Mouse (Mus musculus): ENCODE results near the gene B230217C12Rik.
A peak's percentile ranks its signal among the peaks of the same experiment; 100 is the strongest.

B230217C12Rik gene

DNA sequence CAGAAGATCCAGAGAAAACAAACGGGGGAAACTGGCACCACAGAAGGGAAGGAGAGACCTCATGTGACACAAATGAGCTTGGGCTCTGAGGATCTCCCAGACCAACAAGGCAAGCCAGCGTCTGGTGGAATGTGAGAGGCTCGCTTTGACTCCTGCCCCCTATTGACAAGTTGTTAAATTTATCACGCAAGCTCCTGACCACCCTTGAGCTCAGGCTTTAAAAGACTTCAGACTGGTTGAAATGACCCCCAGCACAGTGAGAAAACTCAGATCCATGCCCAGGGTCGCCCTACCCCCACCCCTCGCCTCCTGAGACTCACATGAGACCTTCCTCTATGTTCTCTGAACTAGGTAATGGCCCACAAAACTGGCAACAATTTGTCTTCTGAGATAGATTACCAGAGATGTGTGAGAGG lies at the start of gene B230217C12Rik:
B230217C12Rik (plus strand) TSS at position 242 of the 416 bp plus-strand sequence.
- no peak for DNase-seq (ENCODE audit: low read depth, low spot score)

DNA sequence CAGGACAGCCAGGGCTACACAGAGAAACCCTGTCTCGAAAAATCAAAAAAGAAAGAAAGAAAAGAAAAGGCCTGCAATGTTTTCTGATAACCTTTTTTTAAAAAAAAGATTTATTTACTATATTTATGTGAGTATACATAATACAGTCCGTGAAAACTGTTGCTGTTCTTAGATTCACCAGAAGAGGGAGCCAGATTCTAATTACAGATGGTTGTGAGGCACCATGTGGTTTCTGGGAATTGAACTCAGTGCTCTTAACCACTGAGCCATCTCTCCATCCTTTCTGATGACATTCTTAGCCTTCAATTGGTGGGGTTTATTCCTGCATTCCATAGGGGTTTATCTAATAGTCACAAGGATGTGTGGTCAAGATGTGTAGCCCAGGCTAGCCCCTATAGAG lies 47.4 kb upstream of the B230217C12Rik start:
- DNase-seq (ENCODE audit: low read depth, low spot score): peak; percentile 36

DNA sequence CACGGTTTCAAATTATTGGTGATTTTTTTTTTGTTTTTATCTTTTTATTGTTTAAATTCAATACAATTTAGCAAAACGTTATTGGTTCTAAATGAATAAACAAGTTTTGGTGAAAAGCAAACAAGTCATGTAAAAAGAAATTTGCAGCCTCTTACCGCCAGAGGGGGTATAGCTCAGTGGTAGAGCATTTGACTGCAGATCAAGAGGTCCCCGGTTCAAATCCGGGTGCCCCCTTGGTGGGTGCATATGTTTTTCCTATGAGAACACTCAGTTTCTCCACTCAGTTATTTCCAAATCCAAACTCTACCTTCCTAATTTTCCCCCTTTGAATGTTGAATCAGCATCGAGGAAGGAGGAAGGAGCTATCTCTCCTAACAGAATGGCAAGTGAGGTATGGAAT lies 43.7 kb upstream of the B230217C12Rik start:
- no peak for DNase-seq (ENCODE audit: low read depth, low spot score)

DNA sequence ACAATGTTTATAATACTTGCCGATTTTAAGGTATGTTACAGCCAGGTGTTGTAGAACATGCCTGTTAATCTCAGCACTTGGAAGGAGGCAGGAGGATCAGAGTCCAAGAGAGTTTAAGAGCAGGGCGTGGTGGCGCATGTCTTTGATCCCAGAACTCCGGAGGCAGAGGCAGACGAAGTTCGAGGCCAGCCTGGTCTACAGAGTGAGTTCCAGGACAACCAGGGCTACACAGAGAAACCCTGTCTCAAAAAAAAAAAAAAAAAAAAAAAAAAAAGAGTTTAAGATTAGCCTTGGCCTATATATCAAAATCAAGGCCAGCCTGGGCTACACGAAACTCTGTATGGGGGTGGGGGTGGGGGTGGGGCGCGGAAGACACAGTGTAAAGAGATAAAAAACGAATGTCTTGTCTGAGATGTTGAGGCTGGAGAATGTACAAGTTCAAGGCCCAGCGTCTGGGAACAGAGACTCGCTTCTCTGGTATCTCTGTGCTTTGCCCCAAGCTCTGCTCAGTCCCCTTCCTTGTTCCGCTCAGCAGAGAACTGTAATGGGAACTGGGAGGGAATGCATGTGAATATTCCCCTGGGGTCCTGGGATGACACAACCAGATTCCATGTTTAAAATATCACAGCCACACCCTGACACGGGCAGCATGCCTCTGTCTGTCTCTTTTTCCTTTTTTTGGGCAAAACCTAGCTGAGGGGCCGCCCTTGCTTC lies 43.1 kb upstream of the B230217C12Rik start:
- no peak for DNase-seq (ENCODE audit: low read depth, low spot score)

DNA sequence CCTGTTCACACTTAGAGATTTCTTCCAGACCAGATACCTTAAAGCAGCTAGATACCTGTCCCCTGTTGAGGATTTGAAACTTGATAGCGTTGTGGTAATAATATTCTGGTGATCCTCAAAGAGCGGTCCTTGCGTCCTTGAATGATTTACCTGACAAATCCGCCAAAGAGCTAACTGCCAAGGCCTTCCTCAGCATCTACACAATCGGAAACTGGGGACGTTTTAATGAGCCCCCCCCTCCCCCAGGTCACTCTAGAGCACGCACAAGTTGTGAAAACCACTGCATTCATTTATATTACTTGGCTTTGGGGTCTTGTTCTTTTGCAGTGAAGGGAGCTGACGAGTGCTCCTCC lies 42.5 kb upstream of the B230217C12Rik start:
- no peak for DNase-seq (ENCODE audit: low read depth, low spot score)

DNA sequence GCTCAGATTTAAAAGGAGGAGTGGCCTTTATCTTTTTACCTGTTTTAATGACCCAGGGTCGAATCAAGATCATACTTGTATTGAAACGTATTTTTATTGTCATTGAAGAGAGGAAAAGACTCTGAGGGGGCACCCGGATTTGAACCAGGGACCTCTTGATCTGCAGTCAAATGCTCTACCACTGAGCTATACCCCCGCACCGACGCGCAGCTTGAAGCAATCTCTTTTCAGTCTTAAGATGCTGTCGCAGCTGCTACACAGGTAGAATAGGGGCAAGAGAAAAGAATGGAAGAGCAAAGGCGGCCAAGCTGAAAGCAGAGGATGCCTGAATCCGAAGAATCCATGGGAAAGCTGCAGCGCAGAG lies 41.8 kb upstream of the B230217C12Rik start, which contains the start of gene Lasp1:
Lasp1 (plus strand) TSS at position 219 of the 364 bp plus-strand sequence.
- DNase-seq (ENCODE audit: low read depth, low spot score): no peak

DNA sequence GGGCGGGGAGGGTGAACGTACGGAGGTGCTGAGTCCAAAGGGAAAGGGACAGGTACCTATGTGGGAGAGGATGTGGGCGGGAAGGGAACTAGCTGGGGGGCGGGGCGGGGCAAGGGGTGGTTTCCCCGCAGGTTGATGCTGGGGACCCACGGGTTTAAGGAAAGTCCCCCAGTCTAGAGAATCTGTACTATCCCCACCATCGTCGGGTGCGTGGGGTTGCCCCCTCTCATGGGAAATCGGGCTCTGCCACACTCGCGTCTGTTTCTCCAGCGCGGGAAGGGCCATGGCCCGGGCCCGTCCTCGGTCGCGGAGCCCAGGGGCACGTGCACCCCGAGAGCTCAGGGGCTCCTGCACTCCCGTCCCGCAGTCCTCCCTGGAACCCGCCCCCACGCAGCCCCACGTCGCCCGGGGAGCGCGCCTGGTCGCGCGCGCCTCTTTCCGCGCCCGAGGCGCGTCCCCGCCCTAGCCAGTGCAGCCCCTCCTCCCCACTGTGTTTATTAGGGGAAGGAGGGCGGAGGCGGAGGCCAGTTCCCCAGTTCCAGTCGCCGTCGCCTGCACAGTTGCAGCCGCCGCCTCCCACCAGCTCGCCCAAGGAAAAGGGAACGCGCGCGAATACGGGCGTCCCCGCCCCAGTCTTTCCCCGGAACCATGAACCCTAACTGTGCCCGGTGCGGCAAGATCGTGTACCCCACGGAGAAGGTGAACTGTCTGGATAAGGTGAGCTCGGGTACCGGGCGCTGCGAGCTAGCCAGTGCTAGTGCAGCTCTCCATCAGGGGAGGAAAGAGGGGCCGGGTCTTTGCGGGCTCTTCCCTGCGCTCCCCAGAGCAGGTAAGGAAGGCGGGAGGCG lies 41.2 kb upstream of the B230217C12Rik start:
- no peak for DNase-seq (ENCODE audit: low read depth, low spot score)

DNA sequence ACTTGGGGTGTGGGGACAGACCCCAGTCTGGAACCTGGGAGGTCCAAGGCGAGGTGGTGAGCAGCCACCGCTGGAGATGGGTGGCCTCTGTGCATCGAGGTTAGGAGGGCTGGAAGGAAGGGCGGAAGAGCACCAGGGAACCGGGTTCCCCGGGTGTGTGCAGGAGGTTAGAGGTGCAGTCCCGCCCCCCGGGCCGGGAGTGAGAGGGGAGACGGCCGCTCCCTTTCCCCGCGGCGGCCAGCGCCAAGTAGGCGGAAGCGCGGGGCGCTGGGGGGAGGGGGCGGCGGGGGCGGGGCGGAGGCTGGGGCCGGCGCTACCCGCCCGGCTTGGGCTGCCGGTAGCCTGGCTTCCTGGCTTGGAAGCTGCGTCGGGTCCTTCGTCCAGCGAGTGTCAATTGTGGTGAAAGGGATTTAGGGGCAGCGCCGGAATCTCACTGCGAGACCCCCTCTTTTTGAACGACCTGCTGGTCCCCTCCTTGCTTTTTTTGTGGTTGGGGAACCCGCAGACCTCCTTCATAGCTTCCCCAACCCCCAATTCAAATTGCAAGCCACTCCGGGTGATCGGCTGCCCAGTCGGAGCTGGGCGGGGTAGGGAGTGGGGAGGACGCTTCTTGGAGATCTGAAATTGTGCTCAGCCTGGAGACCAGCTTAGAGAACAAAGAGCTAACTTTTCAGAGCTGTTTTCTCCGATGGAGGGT lies 40.4 kb upstream of the B230217C12Rik start:
- no peak for DNase-seq (ENCODE audit: low read depth, low spot score)

DNA sequence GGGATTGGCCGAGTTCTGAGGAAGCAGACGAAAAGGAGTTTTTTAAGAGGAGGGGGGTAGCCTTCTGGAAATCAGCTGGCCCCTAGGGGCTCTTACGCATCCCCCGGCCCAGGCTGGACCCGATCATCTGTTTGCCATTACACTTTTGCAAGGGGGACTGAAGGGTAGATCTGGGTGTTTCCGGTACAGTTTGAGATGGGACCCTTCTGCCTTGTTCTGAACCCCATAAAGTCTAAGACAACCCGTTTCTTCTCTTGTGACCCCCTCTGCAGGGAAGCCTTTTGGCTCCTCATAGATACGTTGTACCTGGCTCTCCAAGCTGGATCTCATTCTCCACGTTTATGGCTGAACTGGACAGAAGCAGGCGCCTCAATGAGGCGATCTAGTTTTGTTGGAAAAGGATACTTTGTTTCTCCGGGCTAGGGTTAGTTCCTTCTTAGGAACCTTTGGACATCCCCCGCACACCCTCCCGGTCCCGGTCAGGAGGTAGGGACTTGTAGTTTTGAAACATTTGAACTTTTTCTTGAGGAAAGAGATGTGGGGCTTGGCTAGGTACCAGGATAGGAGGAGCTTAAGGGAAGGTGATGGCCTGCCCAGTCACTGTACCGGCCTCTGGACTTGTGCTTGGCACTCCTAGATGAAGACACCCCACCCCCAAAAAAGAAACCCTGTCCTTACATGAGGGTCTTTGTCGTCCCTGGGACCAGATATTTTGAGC lies 39.7 kb upstream of the B230217C12Rik start:
- DNase-seq (ENCODE audit: low read depth, low spot score): no peak

DNA sequence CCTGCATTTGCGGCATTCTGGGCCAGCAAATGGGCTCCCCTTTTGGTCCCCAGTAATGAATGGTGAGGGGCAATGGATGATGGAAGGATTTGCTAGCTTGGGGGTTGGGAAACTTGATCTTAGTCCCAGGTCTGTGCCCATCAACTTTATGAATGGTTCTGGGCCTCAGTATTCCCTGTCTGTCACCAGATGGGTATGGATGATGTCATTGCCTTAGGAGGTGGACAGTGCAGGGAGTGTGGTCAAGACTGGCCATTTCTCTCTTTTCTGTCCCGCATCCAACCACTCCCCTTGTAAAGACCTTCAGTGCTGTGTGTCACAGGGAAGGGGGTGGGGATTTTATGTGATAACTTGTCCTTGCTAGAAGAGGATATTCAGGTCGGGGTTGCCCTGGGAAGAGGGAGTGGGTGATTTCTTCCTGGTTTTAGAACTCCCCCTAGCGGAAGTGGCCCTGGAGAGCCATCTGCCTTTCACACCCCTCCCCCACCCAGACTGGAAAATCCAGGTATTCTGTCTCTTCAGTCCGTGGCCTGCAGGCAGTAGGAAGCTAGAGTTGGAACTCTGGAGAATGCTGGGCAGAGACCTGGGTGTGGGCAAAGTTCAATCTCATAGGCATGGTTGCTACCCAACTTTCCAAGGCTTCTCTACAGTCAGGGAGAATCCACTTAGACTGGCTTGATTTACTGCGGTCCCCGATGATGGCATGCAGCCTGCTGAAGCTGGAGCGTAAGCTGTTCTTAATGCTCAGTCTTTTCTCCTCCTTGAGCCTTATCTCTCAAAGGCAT lies 39.0 kb upstream of the B230217C12Rik start:
- DNase-seq (ENCODE audit: low read depth, low spot score): no peak

DNA sequence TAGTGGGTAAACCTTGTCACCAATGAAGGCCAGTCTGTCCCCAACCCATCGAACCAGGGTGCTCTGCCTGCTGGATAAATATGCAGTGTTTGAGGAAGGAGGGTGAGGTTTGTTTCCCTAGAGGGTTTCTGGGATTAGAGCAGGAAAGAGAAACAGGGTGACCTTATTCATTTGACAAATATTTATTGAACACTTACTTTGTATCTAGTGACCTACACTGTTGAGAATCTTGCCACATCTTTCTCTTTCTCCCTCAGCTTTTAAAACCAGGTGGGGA lies 38.4 kb upstream of the B230217C12Rik start:
- no peak for DNase-seq (ENCODE audit: low read depth, low spot score)

DNA sequence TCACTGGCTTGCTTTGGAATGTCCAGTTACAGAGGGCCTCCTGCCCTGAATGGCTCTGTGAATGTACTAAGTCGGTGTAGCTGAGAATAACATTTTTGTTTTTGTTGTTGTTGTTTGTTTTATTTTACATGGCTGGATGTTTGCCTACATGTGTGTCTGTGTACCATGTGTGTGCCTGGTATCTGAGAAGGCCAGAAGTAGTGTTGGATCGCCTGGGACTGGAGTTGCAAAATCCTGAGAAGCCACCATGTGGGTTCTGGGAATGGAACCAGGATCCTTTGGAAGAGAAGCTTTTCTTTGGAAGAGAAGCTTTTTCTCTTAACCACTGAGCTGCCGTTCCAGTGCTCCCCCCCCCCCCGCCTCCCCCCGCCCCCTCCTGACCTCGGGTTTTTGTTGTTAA lies 38.1 kb upstream of the B230217C12Rik start:
- no peak for DNase-seq (ENCODE audit: low read depth, low spot score)

DNA sequence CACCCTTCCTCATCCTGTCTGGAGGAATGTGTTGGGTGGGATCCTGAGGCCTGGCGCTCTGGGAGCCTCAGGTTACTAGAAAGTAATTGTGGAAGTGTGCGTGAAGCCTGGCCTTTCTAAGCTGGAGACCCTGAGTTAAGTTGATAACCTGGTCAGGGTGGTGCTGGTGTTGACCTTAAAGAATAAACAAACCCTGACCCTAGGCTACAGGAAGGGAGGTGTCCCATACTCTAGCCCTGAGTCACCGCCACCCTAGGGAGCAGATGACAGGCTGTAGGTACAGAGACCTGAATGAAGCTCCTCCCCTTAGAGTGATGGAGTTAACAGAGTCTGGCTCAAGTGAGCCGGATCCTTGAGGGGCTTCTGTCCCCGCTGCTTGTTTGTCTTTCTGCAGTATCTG lies 36.7 kb upstream of the B230217C12Rik start:
- DNase-seq (ENCODE audit: low read depth, low spot score): no peak

DNA sequence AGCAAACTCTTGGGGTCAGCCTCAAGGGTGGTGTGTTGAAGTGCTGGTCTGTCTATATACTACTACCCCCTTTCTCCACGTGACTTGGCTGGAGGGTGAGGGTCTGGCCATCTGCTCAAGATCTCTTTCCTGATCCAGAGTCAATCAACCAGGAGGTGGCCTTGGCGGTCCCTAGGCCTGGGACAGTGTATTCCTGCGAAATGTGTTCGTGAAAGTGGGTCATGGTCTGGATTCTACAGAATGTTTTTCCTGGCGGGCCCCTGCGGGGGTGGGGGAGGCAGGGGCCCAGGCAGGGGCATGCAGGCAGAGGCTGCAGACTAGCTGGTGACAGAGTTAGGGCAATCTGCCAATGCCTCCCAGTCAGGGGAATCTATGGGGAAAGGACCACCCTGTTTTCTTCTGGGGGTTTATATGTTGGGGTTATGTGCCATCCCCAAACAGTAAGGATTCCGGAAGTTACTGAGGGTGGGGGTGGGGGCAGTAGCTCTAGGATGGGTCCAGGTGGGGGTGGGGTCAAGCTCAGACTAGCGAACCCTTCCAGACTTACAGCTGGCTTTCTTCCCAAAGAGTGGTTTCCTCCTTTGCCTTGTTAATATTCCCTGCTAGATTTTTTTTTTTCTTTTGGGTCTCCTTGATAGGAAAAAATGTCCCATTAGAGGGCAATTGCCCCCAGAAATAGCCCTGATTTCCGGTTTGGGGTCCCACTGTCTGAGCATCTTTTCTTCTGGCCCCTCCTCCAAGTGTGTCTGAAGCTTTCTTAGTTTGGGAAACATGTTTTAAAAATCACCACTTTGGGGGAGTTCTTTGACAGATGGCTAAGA lies 35.5 kb upstream of the B230217C12Rik start:
- DNase-seq (ENCODE audit: low read depth, low spot score): no peak

DNA sequence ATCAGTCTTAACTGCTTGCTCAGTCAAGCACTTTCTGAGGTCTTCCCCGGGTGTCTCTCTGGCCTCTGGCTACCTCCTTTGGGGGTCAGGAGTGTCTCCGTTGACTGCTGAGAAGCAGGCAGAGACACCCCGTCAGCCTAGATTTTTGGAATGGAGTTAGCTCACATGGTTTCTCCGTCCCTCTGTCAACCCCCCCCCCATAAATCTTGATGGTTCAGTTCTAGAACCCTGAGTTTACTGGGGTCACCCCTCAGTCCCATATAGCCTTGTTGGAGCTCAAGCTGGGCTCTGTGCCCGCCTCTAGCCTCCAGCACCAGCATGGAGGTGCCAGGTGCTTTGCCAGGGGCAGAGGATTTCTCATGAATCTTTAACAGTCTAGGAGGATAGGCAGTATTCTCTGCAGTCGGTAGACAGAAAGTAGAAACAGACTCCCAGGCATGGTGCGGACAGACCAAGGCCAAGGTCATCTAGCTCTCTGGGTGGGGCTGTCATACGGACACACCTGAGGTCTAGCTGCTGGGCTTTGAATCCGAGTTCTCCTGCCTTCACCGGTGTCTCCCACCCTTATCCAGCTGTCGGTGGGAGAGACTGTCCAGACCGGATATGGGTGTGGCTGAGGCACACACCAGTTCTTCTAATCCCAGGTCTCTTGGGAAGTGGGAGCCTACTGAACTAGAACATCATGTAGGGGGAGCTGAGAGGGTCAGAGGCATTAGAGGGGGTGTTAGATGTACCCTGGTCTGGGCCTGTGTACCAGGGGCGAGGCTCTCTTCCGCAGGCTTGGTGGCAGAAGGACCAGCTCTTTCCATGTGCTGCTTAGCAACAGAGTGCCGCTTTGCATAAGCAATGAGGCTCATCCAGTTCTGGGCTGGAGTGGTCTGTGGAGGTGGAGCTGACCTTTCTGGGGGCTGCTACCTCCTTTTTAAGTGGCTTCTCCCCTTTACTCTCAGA lies 34.6 kb upstream of the B230217C12Rik start:
- no peak for DNase-seq (ENCODE audit: low read depth, low spot score)

DNA sequence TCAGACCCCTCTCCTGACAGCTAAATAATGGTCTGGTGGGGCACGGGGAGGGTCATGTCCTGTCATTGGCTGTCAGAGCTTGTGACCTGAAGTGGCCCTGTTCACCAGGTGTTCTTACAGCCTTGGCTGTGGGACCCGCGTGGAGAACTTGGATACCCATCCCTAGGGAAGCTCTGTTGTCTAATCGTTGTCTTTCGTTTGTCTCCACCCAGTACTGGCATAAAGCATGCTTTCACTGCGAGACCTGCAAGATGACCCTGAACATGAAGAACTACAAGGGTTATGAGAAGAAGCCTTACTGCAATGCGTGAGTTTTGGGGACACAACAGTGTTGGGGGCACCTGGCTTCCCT lies 34.0 kb upstream of the B230217C12Rik start:
- DNase-seq (ENCODE audit: low read depth, low spot score): no peak

DNA sequence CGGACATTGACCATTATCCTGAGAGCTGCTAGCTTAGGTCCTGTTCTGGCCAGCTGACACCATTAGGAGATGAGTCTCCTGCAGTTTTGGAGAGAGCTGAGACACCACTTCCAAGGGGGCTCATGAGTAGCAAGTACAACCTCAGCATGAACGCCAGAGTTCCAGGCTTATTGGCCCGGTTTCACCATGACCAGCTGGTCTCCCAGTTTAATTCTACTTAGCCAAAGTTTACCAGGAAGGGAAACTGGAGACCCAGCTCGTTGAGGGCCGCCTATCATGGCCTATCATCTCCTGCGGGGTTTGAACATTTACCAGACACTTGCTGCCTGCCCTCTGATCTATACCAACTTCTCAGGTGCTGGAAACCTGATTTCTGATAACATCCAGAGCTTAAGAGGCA lies 33.0 kb upstream of the B230217C12Rik start:
- no peak for DNase-seq (ENCODE audit: low read depth, low spot score)

DNA sequence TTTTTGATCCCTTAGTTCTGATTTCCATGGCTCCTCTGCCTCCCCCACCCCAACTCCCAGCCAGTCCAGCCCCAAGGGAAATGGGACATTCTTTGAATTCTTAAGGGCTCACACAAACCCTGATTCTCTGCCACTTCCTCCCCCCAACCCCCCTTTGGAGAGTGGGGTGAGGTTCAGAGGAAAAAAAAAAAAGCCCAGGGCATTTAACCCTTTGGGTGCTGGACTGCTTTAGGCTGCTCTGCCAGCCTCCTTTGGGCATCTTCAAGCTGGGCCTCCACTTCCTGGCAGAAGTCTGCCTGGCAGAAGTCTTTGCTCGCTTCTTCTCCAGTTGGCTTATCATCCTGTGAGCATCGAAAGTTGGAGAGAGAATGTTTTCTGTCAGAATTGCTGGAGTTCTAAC lies 32.5 kb upstream of the B230217C12Rik start:
- no peak for DNase-seq (ENCODE audit: low read depth, low spot score)

DNA sequence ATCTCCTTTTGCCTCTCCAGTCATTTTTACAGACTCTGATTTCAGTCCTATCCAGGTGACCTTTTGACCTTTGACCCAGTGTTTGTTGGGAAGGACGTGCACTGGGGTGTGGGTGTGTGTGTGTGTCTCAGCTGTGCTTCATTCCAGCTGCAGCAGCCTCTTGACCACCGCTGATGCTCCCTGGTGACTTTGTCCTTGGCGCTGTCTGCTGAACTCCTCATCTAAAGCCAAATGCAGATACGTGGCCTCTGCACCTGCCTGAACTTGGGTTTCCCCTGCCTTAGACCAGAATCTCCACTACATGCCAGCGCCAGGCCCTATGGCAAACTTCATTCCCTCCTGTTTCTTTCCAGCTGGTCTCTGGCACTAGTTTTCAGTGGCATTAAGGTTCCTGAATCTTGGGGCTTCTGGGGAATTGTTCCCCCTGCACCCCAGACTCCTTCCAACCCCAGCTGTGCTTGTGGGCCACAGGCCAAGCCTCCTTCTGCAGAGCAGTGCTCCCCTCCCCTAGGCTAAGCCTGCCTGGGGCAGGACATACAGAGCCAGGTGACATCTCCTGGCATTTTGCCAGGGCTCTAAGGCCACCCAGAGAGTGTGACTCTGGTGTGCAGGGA lies 31.9 kb upstream of the B230217C12Rik start:
- DNase-seq (ENCODE audit: low read depth, low spot score): no peak

All from retina, postnatal 7 days (tissue).